Mouse (Mus musculus): ENCODE measurements at regions not wholly inside any gene's neighbourhood (a gene's known extent, or its start where the extent isn't known, plus 50 kb on each side); places are given as distances from the start of the nearest gene placed in this dataset.

- in situ Hi-C loops (cut with MboI; ENCODE audit: low pct_unique_long_range_greater_than_20kb in 1 of 2, low sequenced_read_pairs in 2 of 2, unreplicated experiment in 1 of 2) = loop anchor here in 1 of 2 experiments (25.0 kb wide), 2 partner anchors 88 to 112 kb away; no protein-coding TSS in a partner anchor
Measured at GRCm38 (mm10) chr7:106350156-106350788, 135.1 kb upstream of the Gvin1 start.
